Mouse (Mus musculus) E14TG2a.4 (cell line): Measurements from ENCODE around the gene Hdgfl2.

Experiments used
- CTCF ChIP-seq: conservative IDR thresholded peaks from 2 replicates; pipeline ENCODE4 v1.5.1; 2014; ENCODE audit warnings: low read length
- NANOG ChIP-seq: IDR thresholded peaks from 2 replicates; pipeline ENCODE4 v1.6.1; 2014; ENCODE audit warnings: borderline replicate concordance, low read length, mixed read lengths
- POU5F1 ChIP-seq: IDR thresholded peaks from 2 replicates; pipeline ENCODE4 v1.6.1; 2014; ENCODE audit warnings: low read length, borderline replicate concordance

GRCm38 (mm10) chr17:56066451-56066850, 13.0 kb upstream of the Hdgfl2 start:
- no peak for TF ChIP-seq CTCF
- TF ChIP-seq NANOG, result no peak
- TF ChIP-seq POU5F1, result no peak
